Mouse (Mus musculus) induced T-regulatory cell, adult 2 months (primary cell): ENCODE data around the gene Orai1.
"Not testable (repeated sequence)": the region's sequence is repeated elsewhere in the genome, so short reads cannot be mapped to it uniquely, and the experiment has no call there.

Experiments used
- DNase-seq: peaks from one replicate; pipeline ENCODE4 v3.0.0-alpha.2; 2012; ENCODE audit warnings: low read depth

Orai1 gene

GRCm38 (mm10) chr5:123031312-123031711 is 16.4 kb downstream of the Orai1 start:
- DNase-seq = no peak

DNA sequence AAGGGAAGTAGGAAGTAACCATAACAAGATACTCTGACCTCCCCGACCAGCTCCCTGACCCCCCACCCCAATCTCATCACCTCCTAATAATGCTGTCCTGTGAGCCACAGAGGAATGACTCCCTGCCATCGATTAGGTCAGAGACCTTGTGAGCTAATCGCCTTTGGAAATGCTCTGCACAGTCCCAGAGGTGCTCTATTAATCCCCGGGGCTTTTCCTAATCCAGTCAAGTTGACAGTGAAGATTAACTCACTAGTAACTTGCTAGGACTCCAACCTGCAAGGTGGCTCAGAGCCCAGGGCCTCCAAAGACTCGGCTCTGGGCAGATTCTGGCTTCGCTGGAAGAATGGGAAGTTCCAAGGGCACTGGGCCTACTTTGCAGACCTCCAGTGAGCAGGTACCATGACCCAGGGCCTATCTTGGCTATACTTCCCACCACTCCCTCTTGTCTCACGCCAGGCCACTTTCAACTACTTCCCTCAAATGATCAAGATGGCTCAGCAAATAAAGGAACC is 18.8 kb downstream of the Orai1 start:
- no peak for DNase-seq

DNA sequence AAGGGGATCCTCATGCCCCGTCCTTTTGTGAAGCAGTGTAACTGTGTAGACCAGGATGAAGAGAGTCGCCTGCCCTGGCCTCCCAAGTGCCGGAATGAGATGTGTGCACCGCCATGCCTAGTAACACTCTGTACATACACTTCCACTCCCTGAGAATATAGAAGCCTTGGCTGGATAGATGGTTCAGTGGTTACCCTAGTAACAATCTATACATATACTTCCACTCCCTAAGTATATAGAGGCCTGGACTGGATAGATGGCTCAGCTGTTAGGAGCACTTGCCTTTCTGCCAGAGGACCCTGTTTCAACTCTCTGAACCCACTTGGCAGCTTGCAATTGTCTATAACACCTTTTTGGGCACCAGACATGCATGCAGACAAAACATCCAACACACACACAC is 20.2 kb downstream of the Orai1 start:
- no peak for DNase-seq

DNA sequence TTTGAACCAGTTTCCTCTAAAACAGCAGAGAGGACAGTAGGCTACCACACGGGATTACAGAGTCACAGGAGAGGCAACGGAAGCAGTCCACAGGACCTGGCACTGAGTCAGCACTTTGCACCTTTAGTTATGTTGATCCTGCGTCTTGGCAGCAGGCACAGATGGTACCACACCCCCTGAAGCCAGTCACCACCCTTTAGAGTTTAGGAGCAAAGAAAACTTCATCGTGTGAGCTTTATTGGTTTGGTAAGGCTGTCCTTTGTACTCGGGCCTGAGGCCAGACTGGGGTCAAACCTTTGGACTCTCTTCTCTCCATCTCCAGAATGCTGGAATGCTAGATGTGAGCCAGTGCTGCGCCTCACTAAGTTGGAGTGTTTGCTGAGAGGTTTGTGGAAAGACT is 20.7 kb downstream of the Orai1 start:
- peak; percentile 53 for DNase-seq

GRCm38 (mm10) chr5:123038115-123038514 is 23.2 kb downstream of the Orai1 start:
- peak; percentile 68 for DNase-seq

- peak; percentile 91 for DNase-seq
Observed at GRCm38 (mm10) chr5:123039120-123039752, 24.4 kb downstream of the Orai1 start.

DNA sequence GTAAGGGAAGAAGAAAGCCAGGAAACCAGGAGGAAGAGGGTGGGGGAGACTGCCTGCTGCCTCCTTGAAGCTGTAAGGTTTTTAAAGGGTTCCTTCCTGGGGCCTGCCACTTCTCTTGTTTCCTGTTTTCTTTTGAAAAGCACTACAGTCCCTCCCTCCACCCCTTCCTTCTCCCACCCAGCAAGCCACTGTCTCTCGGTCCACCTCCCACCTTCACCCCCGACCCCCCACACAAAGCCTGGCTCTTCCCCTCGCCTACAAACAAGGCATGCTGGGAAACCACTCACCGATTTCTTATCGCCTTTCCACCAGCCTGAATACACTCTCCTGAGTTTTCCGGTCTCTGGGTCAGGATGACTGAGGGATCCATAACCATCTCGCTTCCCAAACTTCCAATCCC is 25.9 kb downstream of the Orai1 start:
- DNase-seq = peak; percentile 44

- peak; percentile 84 for DNase-seq
Observed at GRCm38 (mm10) chr5:123043856-123044255, 29.0 kb downstream of the Orai1 start.

- peak; percentile 81 for DNase-seq
Observed at GRCm38 (mm10) chr5:123045561-123046295, 30.9 kb downstream of the Orai1 start.

GRCm38 (mm10) chr5:123046916-123047315 is 32.0 kb downstream of the Orai1 start, which contains the start of gene Morn3:
TSS of gene Morn3 (minus strand) at chr5:123047016.
- DNase-seq = no peak

DNA sequence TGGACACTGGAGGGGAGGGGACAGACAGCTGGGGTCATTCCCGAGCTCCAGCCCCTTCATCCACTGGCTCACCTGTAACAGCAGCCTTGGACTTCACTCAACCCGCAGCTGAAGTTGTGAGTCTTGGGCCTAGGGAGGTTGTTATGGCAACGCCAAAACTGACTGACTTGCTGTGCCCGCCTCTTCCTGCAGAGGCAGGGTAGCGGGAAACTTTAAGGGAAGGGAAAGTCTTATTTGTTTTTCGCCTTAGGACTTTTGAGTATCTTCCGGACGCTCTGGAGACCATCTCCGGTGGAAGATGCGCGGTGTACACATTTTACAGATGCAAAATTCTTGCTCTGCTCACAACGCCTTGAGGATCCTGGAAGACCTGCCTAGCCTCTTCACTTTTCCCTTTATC is 34.4 kb downstream of the Orai1 start:
- peak; percentile 84 for DNase-seq

DNA sequence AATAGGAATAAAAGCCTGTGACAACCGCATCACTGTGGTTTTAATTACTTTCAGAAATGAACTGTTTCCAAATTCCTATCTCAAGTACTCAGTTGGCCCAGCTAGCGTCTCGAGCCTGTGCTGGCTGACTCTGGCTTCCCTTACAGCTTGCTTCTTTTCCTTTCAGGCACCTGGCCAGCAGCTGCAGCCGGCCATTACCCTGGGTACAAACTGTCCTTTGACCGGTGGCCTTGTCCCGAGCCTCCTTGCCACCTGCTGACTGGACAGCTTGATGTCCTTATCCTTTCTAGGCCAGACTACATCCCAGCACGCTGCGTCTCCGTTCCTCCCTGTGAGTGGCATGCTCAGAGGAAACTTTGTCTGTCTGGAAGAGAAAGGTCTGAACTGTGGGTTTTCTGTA is 36.0 kb downstream of the Orai1 start:
- no peak for DNase-seq

GRCm38 (mm10) chr5:123051736-123052135 is 36.9 kb downstream of the Orai1 start:
- DNase-seq = no peak

GRCm38 (mm10) chr5:123057366-123058250 is 42.7 kb downstream of the Orai1 start:
- DNase-seq = peak; percentile 100

- DNase-seq = peak; percentile 69
Observed at GRCm38 (mm10) chr5:123058251-123059102, 43.6 kb downstream of the Orai1 start.

DNA sequence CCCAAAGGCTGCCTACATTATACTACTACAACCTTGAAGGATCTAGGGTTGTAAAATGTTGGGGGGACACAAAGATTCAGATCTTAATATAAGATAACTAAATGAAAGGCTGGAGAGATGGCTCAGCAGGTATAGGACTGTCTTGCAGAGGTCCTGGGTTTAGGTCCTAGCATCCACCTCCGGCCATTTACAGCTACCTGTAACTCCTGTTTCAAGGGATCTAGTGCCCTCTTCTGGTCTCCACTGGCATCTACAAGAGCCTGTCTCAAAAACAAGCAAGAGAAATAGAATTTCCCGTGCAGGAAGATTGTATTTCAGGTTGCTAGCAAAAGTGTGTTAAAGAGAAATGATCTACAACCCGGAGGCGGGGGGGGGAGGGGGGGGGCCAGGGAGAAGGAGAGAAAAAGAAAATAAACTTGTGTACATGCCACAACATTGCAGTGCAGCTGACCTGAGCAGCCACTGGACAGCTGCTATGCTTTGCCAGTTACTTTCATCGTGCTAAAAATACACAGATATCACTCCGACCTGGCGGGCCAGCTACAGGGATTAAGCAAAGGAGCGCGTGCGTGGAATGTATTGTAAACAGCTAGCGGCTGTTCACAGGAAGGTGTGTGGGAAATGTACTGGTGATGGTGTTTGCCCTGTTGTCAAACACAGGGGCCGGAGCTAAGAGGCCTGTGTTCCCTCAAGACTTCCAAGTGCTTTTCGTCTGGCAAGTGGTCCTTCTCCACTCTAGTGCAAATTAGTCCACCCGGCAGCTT is 45.1 kb downstream of the Orai1 start:
- DNase-seq = peak; percentile 80

- no peak for DNase-seq
Observed at GRCm38 (mm10) chr5:123060706-123061401, 46.0 kb downstream of the Orai1 start.

DNA sequence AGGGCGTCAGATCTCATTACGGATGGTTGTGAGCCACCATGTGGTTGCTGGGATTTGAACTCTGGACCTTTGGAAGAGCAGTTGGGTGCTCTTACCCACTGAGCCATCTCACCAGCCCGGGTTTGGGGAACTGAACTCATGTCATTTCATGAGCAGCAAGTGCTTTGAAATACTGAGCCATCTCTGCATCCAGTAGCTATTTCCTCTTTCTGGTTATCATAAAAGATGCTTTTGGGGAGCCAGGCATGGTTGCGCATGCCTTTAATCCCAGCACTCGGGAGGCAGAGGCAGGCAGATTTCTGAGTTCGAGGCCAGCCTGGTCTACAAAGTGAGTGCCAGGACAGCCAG is 46.5 kb downstream of the Orai1 start:
- not testable (repeated sequence) for DNase-seq

DNA sequence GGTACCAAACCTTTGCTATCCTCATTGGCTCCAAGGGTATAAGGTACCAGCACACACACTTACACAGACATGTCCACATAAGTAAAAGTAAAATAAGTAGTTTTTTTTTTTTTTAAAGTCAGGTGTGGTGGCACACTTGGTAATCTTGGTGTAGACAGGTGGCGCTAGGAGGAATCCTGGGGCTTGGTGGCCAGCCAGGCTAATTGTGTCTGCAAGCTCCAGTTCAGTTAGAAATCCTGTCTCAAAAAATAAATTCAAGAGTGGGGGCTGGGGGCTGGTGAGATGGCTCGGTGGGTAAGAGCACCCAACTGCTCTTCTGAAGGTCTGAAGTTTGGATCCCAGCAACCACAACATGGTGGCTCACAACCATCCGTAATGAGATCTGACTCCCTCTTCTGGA is 48.3 kb downstream of the Orai1 start:
- DNase-seq = peak; percentile 8

DNA sequence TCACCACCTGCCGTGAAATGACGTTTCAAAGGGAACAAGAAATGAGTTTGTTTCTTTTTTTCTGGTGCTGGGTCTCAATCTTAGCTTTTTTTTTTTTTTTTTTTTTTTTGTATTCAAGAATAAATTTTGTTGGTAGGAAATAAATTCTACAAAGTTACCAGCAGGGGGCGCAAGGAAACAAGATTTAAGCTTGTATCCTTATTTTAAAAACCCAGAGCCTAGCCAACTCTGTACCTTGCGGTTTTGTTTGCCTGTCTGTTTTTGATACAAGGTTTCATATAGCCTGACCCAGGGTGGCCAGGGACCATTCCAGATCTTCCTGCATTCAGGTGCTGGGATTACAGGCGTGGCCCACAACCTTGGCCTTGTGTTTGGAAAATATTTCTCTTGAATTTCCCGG is 49.3 kb downstream of the Orai1 start:
- DNase-seq = peak; percentile 95
